Mouse (Mus musculus) testis, adult 10 weeks (tissue): ENCODE results near the gene Phf7. TPM values are rescaled to one million over a fixed set of nuclear protein-coding genes. Genes with fewer than 3 reads are reported as not detected.

Experiments used
- polyA plus RNA-seq: library from polyadenylated mRNA; stranded (reverse); fragments of 350-450 nt; fragmentation: Illumina TruSeq; extraction: RNeasy Lipid Tissue Mini Kit (QIAGEN cat#74804); gene quantifications from one replicate; pipeline ENCODE4 v1.2.3, GENCODE M21; 2014; ENCODE audit warnings: low read depth, low replicate concordance

Gene Phf7
- 2,709 TPM for polyA plus RNA-seq

GRCm38 (mm10) chr14:31251084-31251604 is at the start of gene Phf7, which contains the start of gene Bap1:
Gene Phf7, minus strand, starts transcription at chr14:31251317.
Gene Bap1, plus strand, starts transcription at chr14:31251450.

GRCm38 (mm10) chr14:31217666-31218065 is 33.5 kb downstream of the Phf7 start, which contains the start of gene Sema3g:
Gene Sema3g, plus strand, starts transcription at chr14:31217860.

GRCm38 (mm10) chr14:31216846-31217245 is 34.3 kb downstream of the Phf7 start, which contains the start of gene Nisch:
Gene Nisch, minus strand, starts transcription at chr14:31216946.

GRCm38 (mm10) chr14:31208084-31208483 is 43.0 kb downstream of the Phf7 start, which contains the start of gene Tnnc1:
Gene Tnnc1, plus strand, starts transcription at chr14:31208312.

Other genes starting within 250 kb of the Phf7 start
- 650 TPM for gene Glt8d1, start 249.9 kb downstream of the Phf7 start, polyA plus RNA-seq
- 909 TPM for gene Spcs1, start 249.6 kb downstream of the Phf7 start, polyA plus RNA-seq
- gene Pbrm1, start 232.2 kb downstream of the Phf7 start, polyA plus RNA-seq: 47.5 TPM
- gene Gnl3, start 232.2 kb downstream of the Phf7 start, polyA plus RNA-seq: 114 TPM
- 2.9 TPM for gene Smim4, start 122.4 kb downstream of the Phf7 start, polyA plus RNA-seq
- gene Nt5dc2, start 120.3 kb downstream of the Phf7 start, polyA plus RNA-seq: 1.9 TPM
- gene Stab1, start 82.7 kb downstream of the Phf7 start, polyA plus RNA-seq: 1.2 TPM
- gene Tnnc1, start 43.0 kb downstream of the Phf7 start, polyA plus RNA-seq: not detected
- 17.5 TPM for gene Nisch, start 34.4 kb downstream of the Phf7 start, polyA plus RNA-seq
- 0.13 TPM for gene Sema3g, start 33.5 kb downstream of the Phf7 start, polyA plus RNA-seq
- 17.6 TPM for gene Bap1, start 133 bp upstream of the Phf7 start, polyA plus RNA-seq
- 11.2 TPM for gene Dnah1, start 72.6 kb upstream of the Phf7 start, polyA plus RNA-seq
- 40.3 TPM for gene Capn7, start 85.3 kb upstream of the Phf7 start, polyA plus RNA-seq
- 18.7 TPM for gene Sh3bp5, start 184.8 kb upstream of the Phf7 start, polyA plus RNA-seq
- gene Eaf1, start 243.1 kb upstream of the Phf7 start, polyA plus RNA-seq: 16.8 TPM
- gene Mettl6, start 243.7 kb upstream of the Phf7 start, polyA plus RNA-seq: 154 TPM